Mouse (Mus musculus) kidney, postnatal 25 days (tissue): ENCODE data around the gene Rbfox1.

Experiments used
- DNase-seq, 2 experiments: peaks; one replicate each; pipeline ENCODE4 v3.0.0; 2021; ENCODE audit warnings: mixed read lengths in 2 of 2

The Rbfox1 gene

DNA sequence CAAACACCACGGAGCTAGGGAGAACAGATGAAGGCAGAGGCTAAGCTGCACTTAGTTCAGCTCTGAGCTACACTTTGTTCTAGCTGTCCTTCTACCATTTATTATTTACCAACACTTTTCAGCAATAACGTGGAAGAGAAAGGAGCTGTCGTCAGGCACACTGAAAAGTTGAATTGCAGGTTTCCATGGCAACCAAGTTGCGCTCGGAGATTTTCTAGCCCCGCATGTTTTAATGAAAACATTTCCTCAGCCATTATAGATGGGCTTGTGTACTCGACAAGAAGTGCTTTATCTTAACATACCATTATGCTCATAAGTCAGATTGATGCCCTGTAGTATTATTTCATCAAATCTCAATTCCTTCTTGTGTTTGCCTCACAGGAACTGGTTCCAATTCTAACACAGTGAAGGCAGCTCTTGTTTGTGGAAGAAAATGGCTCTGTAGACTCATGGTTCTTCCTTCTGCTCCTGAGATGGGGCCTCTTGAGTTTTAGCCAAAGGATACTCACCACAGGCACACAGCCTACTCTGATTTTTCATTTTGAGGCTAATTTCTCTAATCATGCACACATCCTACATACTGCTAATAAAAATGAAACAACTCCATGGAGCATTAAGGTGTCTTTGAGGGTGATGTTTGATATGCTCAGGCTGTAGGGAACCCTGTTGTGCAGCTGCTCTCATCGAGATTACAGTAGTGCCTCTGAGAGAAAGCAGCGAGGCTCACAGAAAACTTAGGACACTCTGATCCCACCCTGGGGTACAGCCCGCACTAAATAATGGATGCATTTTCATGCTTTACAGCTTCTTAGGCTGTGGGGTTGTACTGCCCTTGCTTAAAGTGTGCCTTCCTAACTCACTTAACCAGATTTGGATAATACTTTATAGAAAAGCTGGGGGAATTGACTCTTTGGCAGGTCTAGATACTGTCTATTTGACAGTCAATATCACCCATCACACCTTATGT, 107.2 kb downstream of the Rbfox1 start:
- no peak for DNase-seq

DNA sequence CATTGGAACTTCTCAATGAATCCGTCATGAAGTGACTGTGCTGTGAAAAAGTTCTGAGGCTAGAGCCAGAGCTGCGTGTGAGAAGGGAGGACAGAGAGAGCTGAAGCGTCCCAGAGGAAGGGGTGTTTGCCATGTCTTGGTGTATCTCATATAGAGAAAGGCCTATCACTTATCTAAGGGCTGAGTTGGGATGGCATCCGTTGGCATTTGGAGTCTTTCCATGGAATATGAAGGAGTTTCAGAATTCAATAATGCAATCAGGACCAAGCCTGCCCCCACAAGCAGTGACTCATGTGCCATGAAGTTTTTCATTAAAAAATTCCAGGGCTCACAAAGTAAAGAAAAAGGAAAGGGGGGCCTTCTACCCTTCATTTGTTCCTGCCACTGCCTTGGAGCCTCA, 112.0 kb downstream of the Rbfox1 start:
- no peak for DNase-seq

DNA sequence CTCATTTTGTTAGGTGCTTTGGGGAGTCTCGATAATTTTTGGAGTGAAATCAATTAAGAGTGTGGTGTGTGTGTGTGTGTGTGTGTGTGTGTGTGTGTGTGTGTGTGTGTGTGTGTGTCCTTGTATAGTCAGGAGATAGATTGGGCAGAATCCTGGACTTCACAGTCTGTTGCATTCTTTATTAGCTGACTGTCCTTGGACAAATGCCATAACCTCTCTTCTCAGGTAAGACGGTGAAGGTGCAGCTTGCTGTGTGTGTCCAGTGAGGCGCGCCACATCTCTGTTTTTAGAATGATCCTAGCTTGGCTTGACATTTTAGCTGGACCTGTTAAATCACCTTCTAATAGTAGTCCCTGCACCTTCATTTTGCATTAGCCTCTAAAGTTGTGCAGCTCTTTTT, 112.5 kb downstream of the Rbfox1 start:
- peak; percentile 40 to 63 for DNase-seq

DNA sequence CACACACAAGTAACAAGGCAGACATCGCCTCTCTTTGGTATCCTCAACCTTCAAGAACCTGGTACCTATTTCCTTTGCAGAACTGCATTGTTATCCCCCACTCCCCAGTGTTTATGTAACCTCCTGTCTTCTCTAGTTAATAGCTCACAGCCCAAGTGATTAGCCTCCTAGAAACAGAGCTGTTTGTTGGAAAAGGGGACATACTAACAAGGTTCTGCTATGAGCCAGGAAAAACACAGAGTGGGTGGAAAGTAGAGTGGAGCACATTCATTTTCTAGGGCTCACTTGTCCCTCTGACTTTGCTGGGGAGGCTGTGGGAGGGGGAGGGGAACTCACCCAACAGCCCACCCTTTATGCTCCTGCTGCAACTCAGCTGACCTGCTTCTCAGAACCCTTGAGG, 114.9 kb downstream of the Rbfox1 start:
- DNase-seq, result peak; percentile 16 to 43

DNA sequence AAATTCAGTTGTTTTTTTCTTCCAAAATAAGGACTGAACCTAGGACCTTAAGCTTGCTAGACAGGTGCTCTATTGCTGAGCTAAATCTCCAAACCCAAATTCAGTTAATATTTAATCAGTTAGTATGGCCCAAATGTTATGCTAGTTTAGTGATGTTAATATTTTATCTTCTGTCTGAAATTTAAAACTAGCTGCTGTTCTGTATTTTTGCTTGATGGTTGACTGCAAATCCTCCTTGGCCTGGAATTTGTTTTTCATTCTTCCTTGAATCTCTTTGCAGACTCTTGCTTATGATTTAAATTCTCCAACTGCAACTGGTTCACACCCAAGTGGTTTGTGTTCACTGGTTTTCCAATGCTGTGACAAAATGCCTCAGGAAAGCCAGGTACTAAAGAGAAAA, 121.8 kb downstream of the Rbfox1 start:
- DNase-seq, result no peak

DNA sequence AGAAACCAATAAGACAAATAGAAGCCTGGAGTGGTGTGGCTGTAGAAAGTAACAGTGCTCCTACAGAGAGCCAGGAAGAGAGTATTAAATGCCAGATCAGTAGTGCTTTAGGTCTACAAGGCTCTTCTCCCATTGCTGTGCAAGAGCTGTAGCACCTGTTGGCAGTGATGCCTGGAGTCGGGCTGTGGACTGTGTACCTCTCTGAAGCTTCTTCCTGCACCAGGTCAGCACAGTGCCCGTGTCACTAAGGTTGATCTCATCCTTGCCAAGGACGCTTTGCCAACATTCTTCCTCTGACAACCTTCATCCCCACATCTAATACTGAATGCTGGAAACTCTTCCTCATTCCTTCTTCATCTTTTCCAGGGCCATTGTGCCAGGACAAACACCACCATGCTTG, 127.7 kb downstream of the Rbfox1 start:
- peak; percentile 21 to 51 for DNase-seq

DNA sequence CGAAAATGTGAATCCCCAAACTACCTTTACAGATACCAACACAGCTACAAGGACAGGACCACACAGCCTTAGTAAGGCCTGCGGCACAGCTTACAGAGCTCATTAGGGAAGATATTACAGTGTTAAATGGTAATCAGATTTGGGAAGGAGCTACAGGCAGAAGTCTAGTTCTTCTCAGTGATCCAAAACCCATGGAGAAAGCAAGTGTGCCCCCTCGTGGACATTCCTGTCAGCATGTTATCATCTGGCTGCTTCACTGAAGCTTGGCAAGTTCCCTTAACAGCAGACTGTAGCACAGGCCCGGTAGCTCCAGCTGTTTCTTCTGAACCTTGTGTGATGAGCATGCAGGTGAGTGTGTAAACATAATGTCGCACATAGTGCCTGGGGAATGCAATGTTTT, 133.5 kb downstream of the Rbfox1 start:
- DNase-seq, result peak; percentile 82 to 93

DNA sequence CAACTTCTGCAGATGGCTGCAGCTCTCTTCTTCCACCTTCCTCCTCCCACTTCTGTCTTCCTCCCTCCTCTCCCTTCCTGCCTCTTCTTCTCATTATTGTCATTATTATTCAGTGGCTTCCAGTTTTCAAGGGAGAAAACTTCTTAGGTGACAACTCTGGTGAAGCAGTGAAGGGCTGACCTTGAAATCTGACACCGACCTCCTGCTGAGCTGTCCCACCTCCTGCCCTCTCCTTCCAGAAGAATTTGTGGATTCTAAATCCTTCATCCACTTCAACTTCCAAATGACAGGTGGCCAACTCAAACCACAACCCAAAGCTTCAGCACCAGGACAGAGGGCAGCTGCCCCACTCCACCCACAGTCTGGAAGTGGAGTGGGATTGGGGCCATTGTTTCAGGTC, 134.2 kb downstream of the Rbfox1 start:
- DNase-seq, result no peak

DNA sequence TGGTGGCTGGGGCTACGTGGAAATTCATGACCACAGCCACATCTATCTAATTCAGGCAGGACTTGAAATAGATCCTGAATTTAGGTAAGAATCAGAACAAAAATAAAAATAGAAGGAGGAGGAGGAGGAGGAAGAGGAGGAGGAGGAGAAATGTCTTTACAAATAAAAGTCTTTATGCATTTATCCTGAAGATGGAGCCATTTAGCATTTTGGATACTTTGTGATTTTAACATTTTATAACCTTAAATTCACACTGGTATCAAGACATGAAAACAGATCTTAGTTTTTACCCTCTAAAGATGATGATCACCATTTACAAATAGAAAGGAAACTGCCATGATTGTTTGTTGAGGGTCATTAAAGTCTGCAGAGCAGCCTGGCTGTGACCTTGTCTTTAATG, 146.1 kb downstream of the Rbfox1 start:
- no peak for DNase-seq

DNA sequence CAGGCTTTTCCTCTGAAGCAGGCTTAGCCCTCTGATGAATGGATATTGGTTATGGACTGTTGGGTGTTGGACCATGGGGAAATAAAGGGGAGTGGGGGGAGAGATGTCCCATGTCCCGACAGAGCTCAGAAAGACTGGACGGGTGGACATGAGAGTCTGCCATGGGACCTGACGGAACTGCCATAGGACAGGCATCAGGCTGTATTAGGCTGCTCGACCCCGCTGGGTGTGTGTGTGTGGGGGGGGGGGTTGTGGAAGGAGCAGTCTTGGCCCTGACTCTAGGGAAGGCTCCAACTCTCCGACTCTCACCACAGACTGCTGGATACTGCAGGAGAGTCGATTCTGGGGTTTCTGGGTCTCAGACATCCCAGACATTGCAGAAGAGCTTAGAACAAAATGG, 147.4 kb downstream of the Rbfox1 start:
- no peak for DNase-seq

DNA sequence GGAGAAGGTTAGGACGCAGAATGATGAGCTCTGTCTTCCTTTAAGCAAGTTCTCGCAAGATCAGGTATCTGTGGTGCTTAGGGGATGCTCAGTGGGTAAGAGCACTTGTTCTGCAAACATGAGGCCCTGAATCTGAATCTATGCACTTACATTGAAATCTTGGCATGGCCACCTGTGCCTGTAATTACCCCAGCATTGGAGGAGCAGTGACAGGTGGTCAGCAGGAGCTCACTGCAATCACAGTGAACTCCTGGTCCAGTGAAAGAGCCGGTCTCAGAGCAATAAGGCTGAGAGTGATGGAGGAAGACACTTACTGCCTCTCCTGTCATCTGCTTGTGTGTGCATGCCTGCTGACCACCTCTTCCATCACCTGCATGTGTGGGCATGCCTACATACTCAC, 149.7 kb downstream of the Rbfox1 start:
- DNase-seq, result no peak

DNA sequence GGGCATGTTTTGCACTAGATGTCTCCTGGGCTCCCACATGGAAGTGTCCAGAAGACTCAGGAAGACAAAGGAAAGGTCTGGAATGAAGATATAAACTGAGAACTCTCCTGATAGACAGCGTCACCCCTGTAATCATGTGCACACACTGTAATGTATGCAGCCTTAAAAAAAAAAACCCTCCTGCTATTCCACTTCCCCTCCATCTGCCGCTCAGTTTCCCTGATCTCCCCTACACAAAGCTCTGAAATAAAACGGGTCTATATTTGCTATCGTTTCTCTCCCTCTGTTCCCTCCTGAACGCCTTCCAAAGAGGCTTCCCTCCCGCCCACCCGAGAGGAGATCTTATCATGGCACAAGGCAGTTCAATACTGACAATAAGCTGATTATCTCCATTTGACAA, 151.9 kb downstream of the Rbfox1 start:
- no peak for DNase-seq

DNA sequence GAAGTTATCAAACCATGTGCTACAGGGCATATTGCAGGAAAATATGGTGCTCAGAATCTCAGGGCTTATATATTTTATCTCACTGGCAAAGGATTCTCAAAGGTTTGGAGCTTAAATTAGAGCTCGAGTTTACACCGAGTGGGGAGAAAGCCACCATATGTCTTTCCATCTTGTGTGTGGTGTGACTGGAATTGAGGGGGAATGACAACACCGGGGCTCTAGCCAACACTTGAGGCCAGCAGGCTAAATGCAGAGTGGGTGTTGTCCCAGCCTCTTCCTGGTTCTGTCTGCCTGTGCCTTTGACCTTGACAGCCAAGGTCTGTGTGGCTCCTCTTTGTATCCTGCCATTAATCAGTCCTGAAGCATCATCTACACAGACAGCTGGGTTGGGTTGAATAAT, 157.6 kb downstream of the Rbfox1 start:
- DNase-seq, result no peak

DNA sequence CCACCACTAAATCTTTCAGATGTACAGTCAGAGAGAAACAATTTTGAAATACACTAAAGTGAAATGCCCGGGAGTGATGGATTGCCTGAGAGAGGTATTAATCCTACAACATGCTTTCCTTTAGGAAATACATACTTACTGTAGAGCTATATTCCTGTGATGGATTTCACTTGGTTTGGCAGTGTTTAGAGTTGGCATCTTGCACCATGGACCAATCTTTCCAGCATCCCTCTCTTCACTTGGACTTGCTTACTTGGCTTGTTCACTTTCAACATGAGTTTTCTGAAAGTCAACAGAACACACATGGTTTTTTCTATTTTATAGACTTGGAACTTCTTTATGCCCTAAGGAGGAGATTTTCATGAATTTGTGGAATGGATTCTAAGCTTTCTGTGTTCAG, 163.4 kb downstream of the Rbfox1 start:
- DNase-seq, result no peak

DNA sequence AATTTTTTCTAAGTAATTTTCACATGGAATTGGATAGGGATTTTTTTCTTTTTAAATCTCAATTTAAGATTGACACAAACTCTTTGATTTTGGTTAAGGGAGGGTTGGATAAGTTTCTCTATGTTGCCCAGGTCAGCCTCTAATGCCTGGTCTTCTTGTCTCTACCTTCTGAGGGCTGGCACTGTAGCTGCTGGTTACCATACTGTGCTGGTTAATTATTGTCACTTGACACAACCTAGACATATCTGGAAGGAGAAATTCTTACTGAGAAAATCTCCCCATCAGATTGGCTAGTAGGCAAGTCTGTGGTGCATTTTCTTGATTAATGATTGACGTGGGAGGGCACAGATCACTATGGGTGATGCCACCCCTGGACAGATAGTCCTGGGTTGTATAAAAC, 177.3 kb downstream of the Rbfox1 start:
- DNase-seq, result peak in 1 of 2 experiments; percentile 1

DNA sequence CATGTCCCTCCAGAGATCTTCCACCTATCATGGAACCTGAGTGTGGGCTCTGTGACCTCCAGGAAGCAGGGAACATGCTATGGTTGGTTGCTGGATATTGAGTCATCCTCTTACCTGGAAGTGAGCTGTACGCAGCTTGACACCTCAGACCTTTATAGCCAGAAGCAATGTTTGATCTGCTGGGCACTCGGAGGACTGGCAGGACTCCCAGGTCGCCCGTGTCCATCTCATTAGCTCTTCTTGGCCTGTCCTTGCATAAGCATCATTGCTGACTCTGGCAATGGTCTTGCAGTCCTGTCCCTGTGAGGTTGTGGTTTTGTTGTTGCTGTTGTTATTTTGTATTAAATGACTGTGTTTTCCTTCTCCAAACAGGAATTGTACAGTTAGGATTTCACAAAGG, 180.3 kb downstream of the Rbfox1 start:
- no peak for DNase-seq

DNA sequence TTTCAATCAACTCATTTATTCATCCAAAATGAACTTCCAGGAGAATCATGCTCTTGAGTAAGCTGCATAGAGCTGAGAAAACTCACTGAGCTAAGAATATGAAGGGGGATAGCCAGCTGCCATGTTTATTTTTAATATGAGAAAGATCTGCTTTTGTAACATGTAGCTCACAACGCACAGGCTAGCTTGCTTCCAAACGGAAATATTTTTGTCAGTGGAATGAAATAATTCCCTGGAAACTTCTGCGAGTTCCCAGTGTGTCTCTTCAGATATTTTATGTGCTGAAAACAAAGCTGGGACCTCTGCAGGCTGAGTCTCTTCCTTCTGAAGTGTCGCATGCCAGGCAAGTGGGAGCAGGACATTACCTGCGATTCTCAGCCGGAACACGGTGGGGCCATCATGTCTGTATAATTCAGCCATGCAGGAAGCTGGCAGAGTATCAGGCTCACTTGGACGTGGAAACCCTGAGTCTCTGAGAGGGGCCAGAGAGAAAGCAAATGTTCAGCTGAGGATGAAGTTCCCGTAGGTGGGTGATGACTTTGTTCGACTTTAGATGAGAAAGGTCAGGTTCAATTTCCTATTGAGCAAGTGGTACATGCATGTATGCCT, 190.4 kb downstream of the Rbfox1 start:
- no peak for DNase-seq

DNA sequence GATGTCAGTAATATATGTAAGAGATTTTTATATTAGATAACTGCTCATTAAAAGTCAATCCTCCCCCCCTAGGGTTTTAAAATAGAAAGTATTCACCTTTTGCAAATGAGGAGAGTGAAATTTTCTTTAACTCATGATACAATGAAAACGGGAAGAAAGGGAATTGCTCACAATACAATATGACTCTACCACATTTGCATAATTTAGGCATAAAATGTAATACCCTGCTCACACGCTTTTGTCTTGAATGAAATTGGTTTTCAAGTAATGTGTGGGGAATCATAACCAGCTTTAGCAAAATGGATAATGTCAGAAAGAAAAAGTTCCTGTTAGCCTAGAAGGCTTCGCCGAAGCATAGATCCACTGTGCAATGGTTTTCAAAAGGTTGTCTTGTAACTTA, 193.9 kb downstream of the Rbfox1 start:
- no peak for DNase-seq

DNA sequence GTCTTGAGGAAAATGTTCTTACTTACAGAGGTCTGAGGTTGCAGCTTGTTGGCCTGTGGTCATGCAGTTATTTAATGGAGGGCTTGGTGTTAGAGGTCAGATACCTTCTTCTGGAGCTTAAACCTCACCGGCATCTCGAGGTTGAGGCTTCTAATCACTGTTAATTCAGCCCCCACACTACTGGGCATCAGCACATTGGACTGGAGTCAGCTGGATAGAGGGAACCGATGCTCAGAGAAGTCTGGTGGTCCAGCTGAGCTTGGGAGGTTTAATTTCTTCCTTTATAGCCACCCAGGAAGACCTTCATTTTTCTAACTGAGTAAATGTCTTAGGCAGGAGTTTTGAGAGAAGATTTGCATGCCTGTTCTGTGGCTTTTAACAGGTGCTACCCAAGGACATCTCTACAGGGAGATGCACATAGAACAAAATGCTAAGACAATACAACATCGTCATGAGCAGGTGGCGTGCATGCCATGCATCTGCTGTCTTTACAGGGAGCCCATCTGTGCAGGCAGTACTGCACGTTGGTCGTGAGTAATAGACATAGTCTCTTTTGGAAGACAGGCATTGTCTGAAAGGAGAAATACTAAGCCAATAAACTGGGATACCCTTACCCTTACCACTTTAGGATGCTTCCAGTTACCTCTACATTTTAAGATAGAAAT, 199.7 kb downstream of the Rbfox1 start:
- DNase-seq, result no peak

DNA sequence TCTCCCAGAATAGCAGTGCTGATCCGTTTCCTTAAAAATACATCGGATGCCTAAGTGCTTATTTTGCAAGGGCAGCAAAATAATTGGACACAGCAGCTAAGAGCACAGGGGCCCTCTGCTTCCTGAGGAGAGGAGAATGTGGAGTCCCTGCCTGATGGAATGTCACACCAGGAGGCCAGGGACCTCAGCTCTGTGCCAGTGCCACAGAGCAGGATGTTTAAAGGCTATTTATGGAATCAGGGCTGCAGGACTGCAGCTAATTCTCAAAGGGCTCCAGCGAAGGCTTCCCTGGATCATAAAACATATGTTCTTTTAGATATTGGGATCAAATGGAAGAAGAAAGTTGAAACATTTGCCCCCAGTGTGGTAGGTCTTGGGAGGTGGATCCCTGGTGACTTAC, 201.0 kb downstream of the Rbfox1 start:
- DNase-seq, result no peak

DNA sequence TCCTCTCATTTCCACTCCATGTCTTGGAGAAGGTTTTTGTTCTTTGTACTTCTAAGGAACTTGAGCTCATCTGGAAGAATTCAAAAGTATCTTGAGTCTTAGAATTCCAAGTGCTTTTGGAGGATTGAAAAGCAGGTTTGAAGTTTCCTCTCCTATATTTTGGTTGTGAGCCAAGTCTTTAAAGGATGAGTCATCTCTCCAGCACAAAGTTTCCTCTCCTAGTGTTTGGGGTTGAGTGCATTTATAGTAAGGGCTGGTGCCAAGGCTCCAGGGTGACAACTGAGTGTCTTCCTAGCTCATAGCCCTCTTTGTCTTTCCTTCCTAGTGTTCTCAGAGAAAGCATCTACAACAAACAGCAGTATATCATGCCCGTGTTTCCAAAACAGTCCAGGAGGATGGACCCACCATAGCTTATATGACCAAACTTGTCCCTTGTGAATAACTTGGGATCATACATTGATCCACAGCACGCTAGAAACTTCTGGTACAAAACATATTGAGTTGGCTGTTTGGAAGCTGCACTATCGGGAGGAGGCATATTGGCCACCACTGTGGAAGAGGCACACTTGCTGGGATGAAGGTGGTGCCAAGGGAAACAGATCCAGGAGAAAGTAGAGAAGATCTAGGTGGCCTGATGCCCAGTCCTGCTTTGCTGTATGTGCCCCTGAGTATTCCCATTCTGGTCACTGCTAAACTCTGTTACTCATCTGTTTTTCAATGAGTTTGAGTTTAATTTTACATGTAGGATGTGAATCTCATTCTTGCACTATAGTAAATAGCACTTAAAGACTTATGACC, 206.4 kb downstream of the Rbfox1 start:
- DNase-seq, result no peak

DNA sequence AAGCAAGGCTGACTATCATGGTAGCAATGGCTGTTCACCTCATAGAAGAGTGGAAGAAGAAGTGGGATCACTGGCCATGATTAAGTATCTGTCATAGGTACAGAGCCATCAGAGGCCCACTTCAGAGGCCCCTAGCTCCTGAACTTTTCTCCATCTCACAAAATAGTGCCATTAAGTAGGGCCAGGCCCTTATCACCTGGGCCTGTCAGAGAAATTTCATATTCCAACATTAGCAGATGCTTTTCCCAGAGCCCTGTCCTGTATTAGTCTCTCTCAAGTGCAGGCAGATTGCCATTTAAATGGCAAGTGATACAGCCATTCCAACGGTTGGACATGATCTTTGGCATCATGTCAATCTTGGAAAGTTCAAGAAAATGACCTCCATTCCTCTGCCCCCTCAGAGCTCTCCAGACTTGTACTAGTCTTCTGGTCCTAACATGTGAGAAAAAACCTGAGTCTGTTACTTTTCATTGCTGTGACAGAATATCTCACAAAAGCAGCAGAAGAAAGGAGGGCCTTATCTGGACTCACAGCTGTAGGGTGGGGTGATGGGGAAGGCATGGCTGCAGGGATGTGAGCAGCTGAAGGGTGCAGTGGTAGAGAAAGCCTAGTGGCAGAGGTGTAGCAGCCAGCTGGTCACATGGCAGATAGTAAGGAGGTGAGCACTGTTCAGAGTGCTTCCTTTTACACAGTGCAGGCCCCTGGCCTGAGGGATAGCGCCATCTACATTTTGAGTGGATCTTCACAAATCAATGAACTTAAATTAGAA, 210.6 kb downstream of the Rbfox1 start:
- no peak for DNase-seq
